Mouse (Mus musculus) thymus, postnatal 10 days (tissue): Measurements from ENCODE around the gene Palld.

Source experiments
- DNase-seq, 2 experiments: peaks; one replicate each; pipeline ENCODE4 v3.0.0; 2021; ENCODE audit warnings: low spot score in 2 of 2

The Palld gene

DNA sequence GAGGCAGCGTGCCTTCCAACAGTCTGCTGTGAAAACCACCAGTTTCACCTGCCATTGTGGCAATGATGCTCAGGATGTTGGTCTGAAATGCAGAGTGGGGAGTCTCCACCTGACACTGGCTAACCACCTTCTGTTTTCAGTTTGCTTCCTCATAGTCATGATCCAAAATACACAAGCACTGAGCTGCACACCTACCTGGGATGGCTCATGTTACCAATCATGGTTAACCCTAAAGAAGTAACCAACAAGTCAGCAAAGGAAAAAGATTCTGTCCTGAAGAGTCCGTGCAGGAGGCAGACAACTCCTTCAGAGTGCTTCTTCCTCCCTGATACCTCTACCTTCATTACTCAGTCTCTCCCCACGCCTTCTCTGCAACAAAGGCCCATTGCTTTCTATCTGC, 314.8 kb downstream of the Palld start:
- no peak for DNase-seq

DNA sequence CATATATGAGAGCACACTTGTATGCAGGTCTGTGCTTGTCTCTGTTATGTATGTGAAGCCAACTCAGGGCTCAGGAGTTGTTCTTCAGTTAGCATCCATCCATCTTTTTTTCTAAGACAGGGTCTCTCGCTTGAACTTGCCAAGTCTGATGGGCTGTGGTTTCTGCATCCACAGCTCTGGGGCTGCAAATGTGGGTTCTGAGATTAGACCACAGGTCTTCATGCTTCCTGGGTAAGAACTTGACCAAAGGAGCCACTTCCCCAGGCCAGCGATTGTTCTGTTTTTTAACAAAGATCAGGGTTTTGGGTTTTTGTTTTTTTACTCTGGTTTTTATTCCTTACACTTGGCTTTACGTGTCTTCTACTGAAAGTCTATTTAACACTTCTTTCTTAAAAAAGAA, 316.0 kb downstream of the Palld start:
- DNase-seq = no peak

DNA sequence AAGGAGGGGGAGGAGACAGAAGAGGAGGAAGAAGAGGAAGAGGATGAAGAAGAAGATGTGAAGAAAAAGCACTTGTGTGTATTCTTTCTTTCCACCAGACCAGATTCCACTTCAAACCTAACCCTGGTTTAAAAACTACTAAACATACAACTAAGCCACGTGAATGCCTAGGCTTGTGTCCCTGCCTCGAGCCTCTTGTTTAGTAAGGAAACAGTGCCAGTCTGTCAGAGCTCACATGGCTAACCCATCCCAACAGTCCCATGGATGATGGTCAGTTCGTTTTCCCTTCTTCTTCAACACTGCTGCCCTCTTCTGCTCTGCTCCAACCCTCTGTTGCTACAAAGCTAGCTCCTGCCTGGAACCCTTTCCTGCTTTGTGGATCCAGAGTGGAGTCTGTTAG, 316.7 kb downstream of the Palld start:
- DNase-seq = no peak

DNA sequence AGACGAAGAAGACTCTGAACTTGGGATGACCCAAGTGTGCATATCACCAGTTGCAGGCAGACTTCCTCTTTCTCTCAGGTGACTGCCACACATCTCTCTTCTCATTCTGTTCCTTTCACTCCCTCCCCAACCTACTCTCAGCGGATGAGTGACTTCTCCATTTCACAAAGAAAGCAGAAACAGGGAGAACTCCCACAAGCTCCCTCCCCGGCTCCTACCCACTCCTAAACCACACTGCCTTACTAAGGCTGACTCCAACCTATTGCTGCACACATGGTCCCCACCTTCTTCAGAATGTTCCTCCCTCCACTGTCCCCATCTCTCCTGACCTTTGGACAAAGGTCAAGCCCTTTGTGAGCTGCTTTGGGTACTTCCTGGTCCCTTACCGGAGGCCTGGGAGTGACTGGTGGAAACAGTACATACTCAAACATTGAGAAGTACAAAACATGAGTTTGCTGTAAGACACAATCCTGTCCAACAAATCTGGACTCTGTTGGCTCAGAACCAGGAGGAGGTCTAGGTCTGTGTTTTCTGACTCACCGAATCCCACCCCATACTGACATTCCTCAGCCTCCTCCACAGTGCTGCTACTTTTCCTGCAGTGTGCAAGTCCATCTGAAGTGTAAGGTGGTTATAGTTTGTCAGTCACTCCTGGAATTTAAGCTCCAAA, 317.6 kb downstream of the Palld start:
- DNase-seq = no peak

DNA sequence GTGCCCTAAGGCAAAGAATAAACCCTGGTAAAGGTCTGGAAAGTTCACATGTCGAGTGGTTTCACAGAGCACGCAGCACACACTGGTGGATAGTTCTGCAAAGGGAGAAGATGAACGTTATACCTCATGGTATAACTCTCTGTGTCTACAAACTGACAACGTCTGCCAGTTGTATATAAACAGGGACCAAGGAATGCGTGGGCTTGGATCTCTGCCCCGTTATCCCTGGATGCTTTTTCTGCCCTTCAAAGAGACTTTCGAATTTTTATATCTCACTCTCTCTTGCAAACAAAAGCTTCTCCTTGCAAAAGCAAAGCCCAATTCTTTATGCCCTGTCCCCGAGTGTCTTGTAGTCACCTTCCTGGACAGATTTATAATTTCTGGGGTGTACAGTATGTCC, 319.9 kb downstream of the Palld start:
- DNase-seq = no peak

DNA sequence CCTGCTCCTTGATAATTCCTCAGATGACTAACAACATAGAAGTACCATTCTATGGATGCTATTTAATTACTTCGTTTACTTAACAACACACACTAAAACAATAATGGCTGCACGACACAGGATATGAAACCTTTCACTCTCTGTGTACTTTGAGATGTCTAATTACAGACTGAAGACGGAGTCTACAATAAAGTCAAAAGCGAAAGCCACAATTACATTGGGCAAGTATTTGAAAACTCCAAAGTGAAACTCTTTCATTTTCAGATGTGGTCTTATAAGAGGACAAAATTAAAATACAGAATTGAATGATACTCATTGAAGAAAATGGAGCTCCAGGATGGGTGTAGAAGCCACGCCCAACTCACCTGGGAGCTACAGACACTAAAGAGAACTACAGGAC, 321.2 kb downstream of the Palld start:
- no peak for DNase-seq

DNA sequence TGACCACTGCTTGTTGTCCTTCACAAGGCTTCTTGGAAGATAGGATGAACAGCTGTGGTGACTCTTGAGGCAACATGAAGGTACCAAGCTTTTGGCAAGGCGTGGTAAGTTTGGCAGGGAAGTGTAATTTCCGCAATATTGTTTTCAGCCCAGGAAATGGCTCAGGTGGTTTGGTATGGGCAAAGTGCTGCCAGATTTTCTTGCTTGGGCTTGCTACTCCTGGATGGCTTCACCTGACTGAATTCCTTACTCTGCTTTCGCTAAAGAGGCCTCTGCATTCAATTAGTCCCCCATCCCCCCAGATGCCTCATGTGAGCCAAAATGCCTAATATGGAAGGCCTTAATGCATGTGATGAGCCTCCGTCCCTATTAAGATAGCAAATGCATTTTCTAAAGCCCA, 322.7 kb downstream of the Palld start:
- no peak for DNase-seq

DNA sequence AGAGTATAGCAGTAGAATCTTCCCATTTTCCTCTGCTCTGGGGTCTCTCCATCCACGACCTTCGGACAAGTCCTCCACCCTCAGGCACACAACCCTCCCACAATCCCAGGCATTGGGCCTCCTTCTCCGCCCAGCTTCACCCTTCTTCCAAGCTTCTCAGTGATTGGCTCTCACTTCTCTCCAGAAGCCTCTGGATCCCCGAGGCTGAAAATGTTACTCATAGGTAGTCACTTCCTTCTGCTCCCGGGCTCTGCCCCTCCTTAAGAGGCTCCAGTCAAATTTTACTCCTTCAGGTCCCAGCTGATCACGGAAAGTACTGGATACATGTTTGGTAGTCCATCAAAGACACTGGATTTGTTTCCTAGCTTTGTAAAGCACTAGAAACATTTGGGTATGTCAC, 323.7 kb downstream of the Palld start:
- DNase-seq = no peak

DNA sequence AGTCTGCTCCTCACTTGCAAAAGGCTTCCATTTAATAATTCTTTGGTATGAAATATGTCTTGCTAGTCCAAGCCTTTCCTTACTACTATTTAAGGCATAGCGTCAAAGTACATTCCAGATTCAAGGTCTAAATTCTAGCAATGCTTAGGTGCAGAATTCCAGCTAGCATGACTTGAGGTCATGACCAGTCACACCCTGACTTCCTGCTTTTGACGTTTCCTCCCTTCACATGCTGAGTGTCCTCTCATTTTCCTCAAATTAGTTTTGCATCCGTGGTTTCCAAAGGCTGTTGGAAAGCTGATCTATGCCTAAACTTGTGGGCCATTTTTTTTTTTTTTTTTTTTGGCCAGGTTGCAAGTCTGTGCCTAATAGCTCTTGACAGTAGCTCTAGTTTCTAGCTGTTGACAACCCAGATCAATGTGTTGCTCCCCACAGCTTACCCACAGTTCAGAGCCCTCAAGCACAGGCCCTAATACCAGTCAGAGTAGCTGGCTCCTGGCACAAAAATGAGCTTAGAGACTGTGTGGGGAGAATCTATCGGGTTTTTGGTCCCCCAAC, 327.3 kb downstream of the Palld start:
- no peak for DNase-seq

DNA sequence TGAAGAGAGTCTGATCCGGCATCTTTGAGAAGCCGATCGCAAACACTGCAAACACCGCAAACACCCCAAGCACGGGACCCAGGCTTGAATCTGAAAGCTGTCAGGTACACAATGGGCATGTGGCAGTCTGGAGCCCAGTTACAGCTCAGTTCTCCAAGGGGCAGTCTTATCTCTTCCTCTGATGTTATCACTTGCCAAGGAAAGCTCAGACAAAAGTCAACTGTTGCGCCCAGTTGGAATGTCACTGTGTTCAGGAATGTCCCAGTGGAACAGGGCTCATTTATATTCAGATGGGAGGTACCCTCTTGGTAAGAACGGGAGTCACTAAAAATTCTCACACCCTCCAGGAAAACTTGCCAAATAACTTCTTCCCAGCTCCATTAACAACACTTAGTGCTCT, 328.0 kb downstream of the Palld start:
- DNase-seq = no peak

DNA sequence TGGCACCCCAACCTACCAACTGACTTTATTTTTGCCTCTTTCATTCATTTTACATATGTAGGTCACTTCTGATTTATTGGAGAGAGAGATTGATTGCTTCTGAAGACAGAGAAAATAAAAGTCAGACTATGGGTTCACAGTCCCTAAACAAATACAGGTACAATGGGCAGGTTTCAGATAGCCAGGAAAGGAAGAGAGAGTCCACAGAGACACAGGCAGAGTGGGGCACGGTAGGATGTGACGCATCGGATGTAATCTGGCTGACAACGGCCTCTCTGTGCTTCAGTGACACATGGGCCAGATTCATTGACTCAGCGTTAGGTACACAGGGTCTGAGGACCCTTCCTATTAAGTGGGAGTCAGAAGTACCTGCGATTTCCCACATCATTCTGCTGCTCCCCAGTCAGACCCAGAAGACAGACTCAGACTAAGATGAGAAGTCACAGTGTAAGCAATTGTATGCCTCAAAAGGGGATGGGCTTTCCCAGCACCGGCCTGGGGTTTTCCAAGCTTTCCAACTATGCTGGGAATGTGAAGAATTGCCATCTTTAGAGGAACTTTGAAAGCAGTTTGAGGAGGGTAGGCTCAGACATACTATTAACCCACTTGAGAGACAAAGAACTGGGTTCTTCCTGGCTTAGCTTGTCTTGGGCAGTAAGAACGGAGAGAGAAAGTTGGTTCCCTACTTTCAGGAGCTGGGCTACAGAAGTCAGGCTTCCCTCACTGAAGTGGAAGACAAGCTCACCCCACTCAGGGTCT, 329.1 kb downstream of the Palld start:
- DNase-seq = no peak

DNA sequence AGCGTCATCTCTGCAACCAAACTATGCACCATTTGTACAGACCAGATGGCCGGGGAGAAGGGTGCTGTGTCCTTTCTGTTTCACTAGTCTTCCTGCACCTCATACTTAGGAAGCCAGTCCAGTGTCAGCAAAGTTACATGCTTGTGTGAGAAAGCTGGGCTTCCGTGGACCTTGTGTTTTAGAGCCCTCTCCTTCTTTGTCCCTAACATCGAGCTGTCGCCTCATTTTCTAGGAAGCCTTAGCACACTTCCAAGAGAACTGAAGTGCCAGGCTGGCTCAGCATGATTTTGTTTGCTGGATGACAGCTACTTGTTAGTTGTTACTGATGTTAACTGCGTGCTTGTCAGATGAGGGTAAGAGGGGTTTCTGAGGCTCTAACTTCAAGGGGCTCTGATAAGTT, 329.8 kb downstream of the Palld start:
- no peak for DNase-seq

DNA sequence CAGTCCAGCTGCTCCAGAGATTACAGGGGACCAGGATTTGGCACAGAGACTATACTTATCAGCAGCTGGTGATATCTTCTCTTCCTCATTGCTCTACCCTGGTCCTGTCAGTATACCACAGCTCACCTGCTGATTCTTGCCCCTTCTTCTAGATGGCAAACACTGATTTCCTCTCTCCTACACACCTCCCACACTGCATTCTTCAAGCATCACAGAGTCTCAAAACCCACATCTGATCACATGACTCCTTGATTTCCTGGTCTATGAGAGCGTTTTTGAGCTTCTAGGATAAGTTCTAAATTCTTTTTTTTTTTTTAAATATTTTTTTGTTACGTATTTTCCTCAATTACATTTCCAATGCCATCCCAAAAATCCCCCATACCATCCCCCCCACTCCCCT, 331.9 kb downstream of the Palld start:
- DNase-seq = no peak

DNA sequence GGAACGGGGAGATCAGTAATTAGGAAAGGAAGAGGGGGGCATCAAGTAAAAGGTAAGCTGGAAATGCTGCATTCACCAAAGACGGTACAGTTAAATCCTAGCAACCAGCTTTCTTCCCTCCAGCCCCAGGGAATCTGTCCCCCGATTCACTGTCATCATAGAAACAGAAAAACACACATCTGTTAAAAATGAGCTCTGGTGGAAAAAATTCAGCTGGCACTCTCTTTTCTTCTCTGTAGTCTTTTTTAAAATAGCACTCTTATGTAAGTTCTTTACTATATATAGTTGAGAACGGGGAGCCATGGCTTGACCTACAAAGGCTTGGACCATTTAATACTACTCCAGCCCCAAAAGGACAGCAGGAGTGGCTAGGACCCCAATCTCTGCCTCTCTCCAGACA, 332.8 kb downstream of the Palld start:
- DNase-seq = no peak

DNA sequence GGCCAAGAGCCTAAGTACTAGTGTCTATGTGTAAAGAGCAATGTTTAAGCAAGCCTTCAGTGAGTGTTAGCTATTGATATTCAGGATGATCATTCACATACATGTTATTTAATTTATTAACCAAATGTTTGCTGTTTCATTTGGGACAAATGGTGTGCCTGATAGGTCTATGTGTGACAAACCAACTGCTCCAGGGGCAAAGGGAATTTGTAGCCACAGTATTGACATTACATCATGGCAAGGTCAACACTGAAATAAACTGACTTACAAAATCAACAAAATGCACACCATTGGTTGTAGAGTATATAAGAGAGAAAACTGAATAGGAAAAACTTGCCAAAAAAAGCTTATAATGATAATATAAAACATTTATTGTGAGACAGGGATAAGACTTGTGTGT, 333.3 kb downstream of the Palld start:
- no peak for DNase-seq

DNA sequence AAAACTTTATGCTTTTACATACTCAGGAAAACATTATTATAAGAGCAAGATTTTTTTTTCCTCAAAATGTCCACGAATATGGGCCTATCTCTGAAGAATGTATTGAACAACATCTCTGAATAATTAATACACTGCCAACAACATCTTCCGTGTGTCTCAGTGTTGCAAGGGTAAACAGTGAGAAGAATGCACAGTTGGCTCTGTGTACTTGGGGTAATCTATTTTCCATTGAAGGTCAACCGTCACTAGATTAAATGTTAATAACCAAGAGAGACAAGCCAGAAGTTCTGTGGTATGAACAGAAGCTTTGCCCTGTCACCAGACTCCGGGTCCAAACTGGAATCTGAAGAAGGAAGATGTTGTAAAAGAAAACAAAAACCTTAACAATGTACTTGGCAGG, 339.1 kb downstream of the Palld start:
- DNase-seq = no peak

DNA sequence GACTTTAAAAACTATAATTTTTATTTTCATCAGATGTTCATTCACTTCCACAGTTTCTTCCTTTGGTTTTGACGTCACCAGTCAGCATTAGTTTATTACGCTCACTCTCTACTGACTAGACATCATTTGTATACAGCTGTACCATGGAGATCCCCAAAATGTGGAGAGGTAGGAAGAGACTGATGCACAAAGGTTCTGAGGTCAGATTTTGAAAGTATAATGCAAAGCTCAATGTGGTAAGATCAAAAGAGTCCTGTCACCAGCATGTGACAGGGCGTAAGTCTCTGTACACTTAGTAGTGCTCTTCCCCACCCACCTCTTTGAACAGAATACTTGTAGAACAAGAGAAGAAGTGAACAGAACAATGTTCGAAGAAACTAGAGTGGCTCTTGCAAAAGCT, 339.9 kb downstream of the Palld start:
- DNase-seq = no peak

DNA sequence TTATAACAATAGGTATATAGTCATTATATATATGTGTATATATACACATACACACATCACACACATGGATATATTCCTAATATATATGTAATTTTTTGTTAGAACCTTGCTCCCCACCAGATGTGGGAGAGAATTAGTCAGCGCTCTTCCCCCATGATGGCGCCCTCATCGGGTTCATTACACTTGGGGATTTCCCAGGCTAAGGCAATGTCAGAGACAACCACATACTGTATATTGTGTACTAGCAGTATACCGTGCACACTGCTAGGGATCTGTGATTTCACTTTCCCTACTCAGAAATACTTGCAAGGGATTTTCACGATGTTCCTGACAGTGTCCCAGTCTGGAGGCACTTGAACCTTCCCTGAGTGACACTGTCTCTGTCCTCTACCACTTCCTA, 341.3 kb downstream of the Palld start:
- DNase-seq = no peak

DNA sequence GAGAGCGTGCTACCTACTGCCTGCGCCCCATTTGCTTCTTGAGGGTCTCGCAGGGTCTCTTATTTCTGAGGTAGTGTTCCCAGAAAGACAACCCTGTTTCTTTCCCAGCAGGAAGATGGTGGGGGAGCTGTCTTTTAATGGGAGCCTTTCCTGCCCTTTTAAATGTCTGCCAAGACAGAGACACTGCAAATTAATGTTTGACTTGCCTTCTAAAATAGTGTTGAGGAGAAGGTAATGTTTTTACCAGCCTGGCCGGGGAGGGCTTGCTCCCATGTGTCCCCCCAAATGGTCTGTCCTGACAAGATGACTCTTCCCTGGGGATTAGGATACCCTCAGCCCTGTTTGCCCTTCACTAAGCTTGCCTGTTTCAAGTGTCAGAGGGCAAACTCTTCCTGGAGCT, 342.5 kb downstream of the Palld start:
- no peak for DNase-seq

DNA sequence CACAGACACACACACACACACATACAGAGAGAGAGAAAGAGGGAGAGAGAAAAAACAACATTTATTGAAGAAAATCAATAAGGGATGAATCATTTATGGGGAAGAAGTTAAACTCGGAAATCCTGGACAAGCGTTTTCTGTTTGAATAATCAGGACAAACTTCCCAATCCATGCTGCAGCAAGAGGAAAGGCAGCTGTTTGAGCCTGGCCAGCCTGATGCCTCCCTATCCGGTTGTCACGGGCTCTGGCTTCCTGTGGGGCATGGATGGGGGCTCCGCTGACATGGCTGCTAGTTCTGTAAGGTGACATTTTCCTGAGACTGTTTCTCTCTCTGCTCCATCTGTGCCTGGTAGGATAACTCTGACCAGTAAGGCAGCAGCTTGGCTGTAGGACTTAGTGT, 343.0 kb downstream of the Palld start:
- no peak for DNase-seq

DNA sequence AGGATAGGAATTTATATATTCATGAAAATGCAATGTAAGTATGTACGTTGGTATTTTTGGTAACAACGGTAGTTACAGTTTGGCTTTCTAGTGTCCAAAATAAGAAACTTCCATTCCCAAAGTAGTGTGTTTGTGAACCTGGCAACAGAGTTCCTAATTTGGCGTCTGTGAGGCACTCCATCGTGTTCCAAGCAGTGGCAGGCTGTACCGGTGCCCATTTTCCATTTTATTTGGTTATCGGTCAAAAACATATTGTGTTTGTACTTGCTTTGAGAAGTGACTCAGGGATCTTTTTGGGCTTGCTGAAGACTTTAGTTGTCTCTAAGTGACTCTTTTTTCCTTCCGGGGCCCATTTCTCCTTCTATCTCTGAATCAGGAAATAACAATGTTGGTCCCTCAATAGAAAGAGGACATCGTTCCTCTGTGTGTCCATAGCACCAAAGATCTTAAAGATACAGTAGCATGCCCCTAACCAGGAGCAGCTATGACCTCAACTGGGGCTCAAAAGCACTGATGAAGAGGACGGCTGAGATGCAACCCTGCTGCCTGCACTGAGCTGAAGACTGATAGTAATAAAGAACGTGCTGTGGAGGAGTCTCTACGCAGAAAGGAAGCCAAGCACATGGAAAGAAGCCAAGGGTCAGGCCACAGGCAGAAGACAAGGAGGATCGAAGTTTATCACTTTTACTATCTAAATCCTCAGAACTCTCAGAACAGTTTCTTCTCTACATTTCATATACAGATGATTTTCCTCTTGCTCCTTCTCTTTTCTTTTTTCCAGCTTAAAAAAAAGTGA, 344.2 kb downstream of the Palld start:
- no peak for DNase-seq

DNA sequence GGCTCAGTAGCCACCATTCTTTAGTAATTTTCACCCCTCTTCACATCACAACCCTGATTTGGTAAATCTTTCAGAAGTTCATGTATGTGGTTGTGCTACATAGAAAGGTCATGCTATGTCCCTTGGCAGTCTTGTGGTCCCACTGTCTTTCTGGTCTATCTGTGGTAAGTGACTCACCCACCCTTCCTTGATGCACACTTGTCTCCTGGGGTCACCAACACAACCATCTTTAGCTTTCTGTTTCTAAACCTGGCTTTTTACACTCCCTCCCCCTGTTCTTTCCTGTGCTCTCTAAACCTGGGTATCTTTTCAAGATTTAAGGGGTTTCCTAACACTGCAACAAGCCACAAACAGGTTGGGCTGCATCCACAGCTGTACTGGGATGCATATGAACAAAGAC, 345.5 kb downstream of the Palld start:
- no peak for DNase-seq

DNA sequence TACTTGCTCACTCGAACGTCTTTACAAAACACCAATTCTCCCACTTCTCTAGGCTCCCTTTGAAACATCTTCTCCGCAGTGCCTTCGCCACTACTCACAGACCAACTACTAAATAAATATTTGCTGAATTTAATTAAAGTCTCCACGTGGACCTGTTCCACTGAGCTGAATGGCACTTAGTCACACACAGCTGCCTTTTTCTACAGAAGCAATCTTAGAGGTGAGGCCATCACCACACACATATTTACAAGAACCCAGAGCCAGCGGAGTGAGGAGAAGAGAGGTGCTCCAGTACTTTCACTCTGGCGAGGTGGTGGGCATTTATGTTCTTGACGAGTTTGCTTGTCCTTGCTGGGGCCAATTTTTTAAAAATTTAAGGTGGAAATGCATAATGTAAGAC, 346.3 kb downstream of the Palld start:
- DNase-seq = no peak
